Mouse (Mus musculus): ENCODE data around the gene Rcbtb1. TPM values are rescaled to one million over a fixed set of nuclear protein-coding genes. Genes with fewer than 3 reads are reported as not detected.

The Rcbtb1 gene
- polyA plus RNA-seq, 1 experiment from 2014 or later = 49.7 TPM

Other genes starting within 250 kb of the Rcbtb1 start
- gene 1700129C05Rik, start 58.3 kb upstream of the Rcbtb1 start, polyA plus RNA-seq (2015; fragmentation: Nextera tagmentation; extraction: Ambion mirVana) = not detected in 2 replicates
- gene Gm5142, start 22.5 kb upstream of the Rcbtb1 start, polyA plus RNA-seq (2015; fragmentation: Nextera tagmentation; extraction: Ambion mirVana) = not detected in 2 replicates
- not detected in 2 replicates for gene Gm6904, start 59.0 kb downstream of the Rcbtb1 start, polyA plus RNA-seq (2015; fragmentation: Nextera tagmentation; extraction: Ambion mirVana)
- gene Phf11a, start 96.3 kb downstream of the Rcbtb1 start, polyA plus RNA-seq (2015; fragmentation: Nextera tagmentation; extraction: Ambion mirVana) = 0.71 TPM in 1 of 2 replicates, not detected in the other
- gene Phf11b, start 140.1 kb downstream of the Rcbtb1 start, polyA plus RNA-seq (2015; fragmentation: Nextera tagmentation; extraction: Ambion mirVana) = 0.38 and 1.7 TPM in 2 replicates
- gene Phf11d, start 164.3 kb downstream of the Rcbtb1 start, polyA plus RNA-seq (2015; fragmentation: Nextera tagmentation; extraction: Ambion mirVana) = 0.23 and 0.62 TPM in 2 replicates
- gene Phf11c, start 194.2 kb downstream of the Rcbtb1 start, polyA plus RNA-seq (2015; fragmentation: Nextera tagmentation; extraction: Ambion mirVana) = 0.14 and 0.21 TPM in 2 replicates
- 4.7 and 5.2 TPM in 2 replicates for gene Setdb2, start 239.7 kb downstream of the Rcbtb1 start, polyA plus RNA-seq (2015; fragmentation: Nextera tagmentation; extraction: Ambion mirVana)
- 26.8 and 28.5 TPM in 2 replicates for gene Cab39l, start 239.8 kb downstream of the Rcbtb1 start, polyA plus RNA-seq (2015; fragmentation: Nextera tagmentation; extraction: Ambion mirVana)